ENCODE assay signal across 9 mouse cellular contexts in the genomic region with DNA sequence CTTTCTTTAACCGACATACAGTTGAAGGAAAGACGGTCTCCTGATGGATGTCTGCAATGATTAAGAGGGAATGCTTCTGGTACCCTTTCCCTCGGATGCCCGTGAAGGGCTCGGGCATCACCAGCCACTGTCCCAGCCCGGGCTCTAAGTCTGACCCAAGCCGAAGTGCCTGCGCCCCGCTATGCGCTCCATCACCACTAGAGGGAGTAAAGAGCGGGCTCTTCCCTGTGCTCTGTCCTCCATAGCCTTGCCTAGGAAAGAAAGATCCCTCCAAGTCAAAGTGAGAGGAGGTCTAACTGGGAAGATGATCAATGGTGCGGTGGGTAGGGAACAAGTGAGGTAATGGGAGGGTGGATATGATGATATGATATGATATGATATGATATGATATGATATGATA. TPM values are rescaled to one million over a fixed set of nuclear protein-coding genes. Genes with fewer than 3 reads are reported as not detected.
DNase-seq lines count a peak whose midpoint lies in the region; ATAC-seq and TF ChIP-seq lines count a peak whose summit lies in the region.
"Had no signal": no experiment of that assay in that cellular context is flagged by ENCODE, and none has a peak within 500 bp of the region (broad histone marks: within the 10 kb centered on the region; RNA-seq: fewer than 3 reads in every experiment).

No protein-coding gene starts in this region.

- peak; percentile 69 for ATAC-seq in embryonic facial prominence, embryonic 14.5 days (ENCODE audit: low read depth)
- ATAC-seq in heart, embryonic 16.5 days (replicated peaks; ENCODE audit: extremely low read depth, insufficient read depth, low FRiP score), result 0 out of 2 replicates have a peak, but pooled peaks have one; percentile 65
- ATAC-seq in kidney, postnatal 0 days (replicated peaks; ENCODE audit: low FRiP score, low read depth), result peak; percentile 70; the same call in 1 of the 2 replicates
- 0 out of 2 replicates have a peak, but pooled peaks have one; percentile 60 for ATAC-seq in neural tube, embryonic 15.5 days (ENCODE audit: low FRiP score)

- TF ChIP-seq EP300 in CH12.LX (IDR thresholded peaks at IDR 0.05; ENCODE audit: low read length), result no peak

- no peak overlapping the region for H3K4me3 ChIP-seq in CH12.LX (replicated peaks in 1 of 3; ENCODE audit: low read depth in 2 of 3, low read length in 2 of 3, poor library complexity in 1 of 3)
- no peak overlapping the region for H3K4me3 ChIP-seq in bone marrow, adult 2 months (replicated peaks; ENCODE audit: control insufficient read depth, low read depth, low read length)
- no peak overlapping the region for H3K4me3 ChIP-seq in embryonic facial prominence, embryonic 14.5 days (ENCODE audit: low read depth, low read length)
- H3K4me3 ChIP-seq in heart, embryonic 16.5 days (ENCODE audit: low read length), result no peak overlapping the region
- H3K4me3 ChIP-seq in kidney, postnatal 0 days (replicated peaks; ENCODE audit: low read depth, low read length), result no peak overlapping the region
- no peak overlapping the region for H3K4me3 ChIP-seq in neural tube, embryonic 15.5 days (replicated peaks)

- H3K79me2 ChIP-seq in CH12.LX (replicated peaks; ENCODE audit: control insufficient read depth, extremely low read depth, insufficient read depth, poor library complexity, severe bottlenecking), result no peaks in the 10 kb centered on the region

- no peak overlapping the region for H3K9ac ChIP-seq in CH12.LX (ENCODE audit: insufficient read depth, low read depth)
- no peak overlapping the region for H3K9ac ChIP-seq in embryonic facial prominence, embryonic 14.5 days (ENCODE audit: low read depth, low read length)
- no peak overlapping the region for H3K9ac ChIP-seq in heart, embryonic 16.5 days (ENCODE audit: low read length)
- no peak overlapping the region for H3K9ac ChIP-seq in kidney, postnatal 0 days (ENCODE audit: low read depth, low read length)
- H3K9ac ChIP-seq in neural tube, embryonic 15.5 days (replicated peaks), result no peak overlapping the region

- in situ Hi-C loops in CH12.LX (cut with MboI; ENCODE audit: low pct_ligation_motif_present, low pct_unique_long_range_greater_than_20kb, low sequenced_read_pairs), result no loop called here

- dilution Hi-C loops in CH12.LX (cut with MboI; ENCODE audit: extremely low pct_ligation_motif_present, extremely low pct_unique_long_range_greater_than_20kb, low sequenced_read_pairs), result no loop called here

- H3K27ac ChIP-seq in CH12.LX (ENCODE audit: insufficient read depth, low read depth), result no peak overlapping the region
- H3K27ac ChIP-seq in bone marrow, adult 2 months (ENCODE audit: control insufficient read depth, insufficient read depth, low read depth, low read length, poor library complexity), result no peak overlapping the region
- H3K27ac ChIP-seq in embryonic facial prominence, embryonic 14.5 days (replicated peaks; ENCODE audit: low read depth, low read length), result no peak overlapping the region
- no peak overlapping the region for H3K27ac ChIP-seq in heart, embryonic 16.5 days (ENCODE audit: low read length)
- no peak overlapping the region for H3K27ac ChIP-seq in kidney, postnatal 0 days
- H3K27ac ChIP-seq in neural tube, embryonic 15.5 days (replicated peaks), result no peak overlapping the region

- H3K36me3 ChIP-seq in CH12.LX (replicated peaks in 1 of 2; ENCODE audit: control insufficient read depth in 1 of 2, insufficient read depth in 1 of 2, low read length in 1 of 2), result no peaks in the 10 kb centered on the region
- H3K36me3 ChIP-seq in embryonic facial prominence, embryonic 14.5 days (ENCODE audit: control insufficient read depth, insufficient read depth, low read length), result no peaks in the 10 kb centered on the region
- no peaks in the 10 kb centered on the region for H3K36me3 ChIP-seq in heart, embryonic 16.5 days (ENCODE audit: control insufficient read depth, insufficient read depth)
- no peaks in the 10 kb centered on the region for H3K36me3 ChIP-seq in kidney, postnatal 0 days (ENCODE audit: insufficient read depth, low read length)
- H3K36me3 ChIP-seq in neural tube, embryonic 15.5 days, result no peaks in the 10 kb centered on the region

- WGBS in bone marrow, adult 2 months, result 5% methylated on average over 12 of the region's 12 CpGs
- 2% methylated on average over 12 of the region's 12 CpGs for WGBS in embryonic facial prominence, embryonic 14.5 days
- 3% methylated on average over 12 of the region's 12 CpGs for WGBS in heart, embryonic 16.5 days
- WGBS in kidney, postnatal 0 days, result 3% methylated on average over 12 of the region's 12 CpGs
- WGBS in neural tube, embryonic 15.5 days, result 2% methylated on average over 12 of the region's 12 CpGs

- H3K4me2 ChIP-seq in CH12.LX (ENCODE audit: insufficient read depth, low read depth, poor library complexity, severe bottlenecking), result no peak overlapping the region
- no peak overlapping the region for H3K4me2 ChIP-seq in embryonic facial prominence, embryonic 14.5 days (ENCODE audit: low read depth, low read length)
- no peak overlapping the region for H3K4me2 ChIP-seq in heart, embryonic 16.5 days (ENCODE audit: low read depth, low read length)
- H3K4me2 ChIP-seq in kidney, postnatal 0 days (ENCODE audit: low read length), result no peak overlapping the region
- H3K4me2 ChIP-seq in neural tube, embryonic 15.5 days, result no peak overlapping the region

- no peaks in the 10 kb centered on the region for H3K9me3 ChIP-seq in CH12.LX (replicated peaks; ENCODE audit: low read length)
- H3K9me3 ChIP-seq in embryonic facial prominence, embryonic 14.5 days (ENCODE audit: control insufficient read depth, low read length), result no peaks in the 10 kb centered on the region
- no peaks in the 10 kb centered on the region for H3K9me3 ChIP-seq in heart, embryonic 16.5 days (replicated peaks; ENCODE audit: control insufficient read depth, low read length)
- no peaks in the 10 kb centered on the region for H3K9me3 ChIP-seq in kidney, postnatal 0 days (replicated peaks; ENCODE audit: low read length)
- no peaks in the 10 kb centered on the region for H3K9me3 ChIP-seq in neural tube, embryonic 15.5 days (replicated peaks)

- no peaks in the 10 kb centered on the region for H3K4me1 ChIP-seq in CH12.LX (ENCODE audit: control insufficient read depth in 1 of 2, insufficient read depth in 2 of 2)
- no peaks in the 10 kb centered on the region for H3K4me1 ChIP-seq in bone marrow, adult 2 months (ENCODE audit: control insufficient read depth, insufficient read depth, low read length)
- H3K4me1 ChIP-seq in embryonic facial prominence, embryonic 14.5 days (ENCODE audit: control insufficient read depth, insufficient read depth, low read length), result no peaks in the 10 kb centered on the region
- no peaks in the 10 kb centered on the region for H3K4me1 ChIP-seq in heart, embryonic 16.5 days (ENCODE audit: control insufficient read depth, insufficient read depth, low read length)
- no peaks in the 10 kb centered on the region for H3K4me1 ChIP-seq in kidney, postnatal 0 days (replicated peaks; ENCODE audit: insufficient read depth, low read length)
- peaks cover 6% of the 10 kb centered on the region; the same call in 1 of the 2 replicates for H3K4me1 ChIP-seq in neural tube, embryonic 15.5 days

- TF ChIP-seq POLR2A in CH12.LX (IDR thresholded peaks at IDR 0.05; ENCODE audit: low read depth, low read length), result no peak
- no peak for TF ChIP-seq POLR2A in bone marrow, adult 2 months (IDR thresholded peaks at IDR 0.05; ENCODE audit: borderline replicate concordance, control insufficient read depth, low read depth, low read length)

- TF ChIP-seq CTCF in CH12.LX (conservative IDR thresholded peaks at IDR 0.05 in 1 of 2, IDR thresholded peaks at IDR 0.05 in 1 of 2; ENCODE audit: low read depth in 2 of 2, low read length in 2 of 2), result peak; percentile 83 to 90
- peak; percentile 83 for TF ChIP-seq CTCF in bone marrow, adult 2 months (IDR thresholded peaks at IDR 0.05; ENCODE audit: control insufficient read depth, insufficient read depth, low read length)
- peak; percentile 90 for TF ChIP-seq CTCF in kidney, postnatal 0 days (IDR thresholded peaks at IDR 0.05; ENCODE audit: low read depth)

- H3K27me3 ChIP-seq in CH12.LX (replicated peaks), result no peaks in the 10 kb centered on the region
- H3K27me3 ChIP-seq in embryonic facial prominence, embryonic 14.5 days (replicated peaks; ENCODE audit: control insufficient read depth, insufficient read depth, low read length), result no peaks in the 10 kb centered on the region
- H3K27me3 ChIP-seq in heart, embryonic 16.5 days (ENCODE audit: control insufficient read depth, insufficient read depth, low read length), result no peaks in the 10 kb centered on the region
- no peaks in the 10 kb centered on the region for H3K27me3 ChIP-seq in kidney, postnatal 0 days (ENCODE audit: insufficient read depth, low read length)
- H3K27me3 ChIP-seq in neural tube, embryonic 15.5 days (replicated peaks), result peaks cover 6% of the 10 kb centered on the region

- peak; percentile 51 for DNase-seq in CH12.LX (ENCODE audit: extremely low read depth)
- DNase-seq in embryonic facial prominence, embryonic 14.5 days (ENCODE audit: low spot score), result peak; percentile 46
- DNase-seq in kidney, postnatal 0 days (ENCODE audit: low spot score), result peak; percentile 83
- peak; percentile 20 to 21 for DNase-seq in lung, adult 18-20 months
- peak; percentile 78 for DNase-seq in thymus, postnatal 4 days

- TF ChIP-seq RAD21 in CH12.LX (IDR thresholded peaks at IDR 0.05; ENCODE audit: low read depth, low read length), result peak; percentile 46

TF ChIP-seq in CH12.LX, 34 proteins besides CTCF, POLR2A, EP300 and RAD21:
- TF ChIP-seq CHD1 (IDR thresholded peaks at IDR 0.05; ENCODE audit: low read depth, low read length) (no peak), SMC3 (IDR thresholded peaks at IDR 0.05; ENCODE audit: low read depth, low read length) (peak; percentile 46), ZKSCAN1 (IDR thresholded peaks at IDR 0.05; ENCODE audit: borderline replicate concordance, low read depth, low read length) (no peak)

RNA-seq across cellular contexts. Expression of a gene that starts 23.5 kb away (rescaled TPM):
- total RNA-seq in CH12.LX (2012; rRNA removed), result not detected in 2 replicates
- not detected in 2 replicates for total RNA-seq in CH12.LX (2014; rRNA removed)
- not detected in 2 replicates for polyA plus RNA-seq in CH12.LX (2012; ENCODE audit: insufficient read length, low read depth)
- polyA plus RNA-seq in bone marrow, adult 2 months (2011; ENCODE audit: insufficient read depth, insufficient read length, low replicate concordance, missing spikeins), result not detected in 2 replicates
- polyA plus RNA-seq in embryonic facial prominence, embryonic 14.5 days (2014; fragmentation: Nextera tagmentation; extraction: Ambion mirVana), result 0.10 and 0.43 TPM in 2 replicates
- not detected in 2 replicates for polyA plus RNA-seq in heart, embryonic 16.5 days (2015; fragmentation: Nextera tagmentation; extraction: Ambion mirVana)
- not detected in 2 replicates for polyA plus RNA-seq in kidney, postnatal 0 days (2015; fragmentation: Nextera tagmentation; extraction: Ambion mirVana)
- 5.7 and 6.0 TPM in 2 replicates for polyA plus RNA-seq in neural tube, embryonic 15.5 days (2015; fragmentation: Nextera tagmentation; extraction: Ambion mirVana)
- polyA plus RNA-seq: heart, embryonic 14.5 days had no signal

Comparison
In these comparisons a context has a peak if more than half of its experiments do, and no peak if none do; other contexts are left out.
1. DNase-seq: peak in every context shown above with its lines; median percentile 83 in kidney, postnatal 0 days; 78 in thymus, postnatal 4 days; 51 in CH12.LX; 46 in embryonic facial prominence, embryonic 14.5 days; 20 in lung, adult 18-20 months.